In the genomic region with DNA sequence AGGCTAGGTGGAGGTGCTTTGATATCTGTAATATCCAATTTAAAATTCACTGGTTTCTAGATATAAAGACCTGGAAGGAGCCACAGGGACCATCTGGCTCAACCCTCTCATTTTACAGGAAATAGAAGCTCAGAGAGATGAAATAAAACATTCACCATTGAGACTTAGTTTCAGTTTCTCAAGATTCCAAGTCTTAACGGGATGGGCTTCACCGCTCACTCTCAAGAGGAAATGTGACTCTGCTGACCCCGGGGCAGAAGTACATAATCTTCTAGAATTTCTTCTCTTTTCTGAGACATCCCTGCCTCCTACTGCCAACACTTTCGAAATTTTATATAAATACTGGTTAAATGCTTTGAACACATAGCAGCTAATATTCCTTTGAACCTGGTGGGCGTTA, we compare ENCODE assay signal across 11 mouse cellular contexts. TPM values are rescaled to one million over a fixed set of nuclear protein-coding genes. Genes with fewer than 3 reads are reported as not detected.
DNase-seq lines count a peak whose midpoint lies in the region; ATAC-seq and TF ChIP-seq lines count a peak whose summit lies in the region.
"Had no signal": no experiment of that assay in that cellular context is flagged by ENCODE, and none has a peak within 500 bp of the region (broad histone marks: within the 10 kb centered on the region; RNA-seq: fewer than 3 reads in every experiment).

No protein-coding gene starts in this region.

- peaks cover 9% of the 10 kb centered on the region for H3K4me1 ChIP-seq in lung, embryonic 16.5 days (replicated peaks; ENCODE audit: control insufficient read depth, insufficient read depth, low read length)
- H3K4me1 ChIP-seq in lung, adult 2 months (ENCODE audit: control insufficient read depth, insufficient read depth, low read length): no peaks in the 10 kb centered on the region; the same call in 1 of the 2 replicates
- peaks cover 4% of the 10 kb centered on the region; the same call in 1 of the 2 replicates for H3K4me1 ChIP-seq in intestine, embryonic 16.5 days (ENCODE audit: control insufficient read depth, insufficient read depth, low read length)
- H3K4me1 ChIP-seq in neural tube, embryonic 15.5 days: no peaks in the 10 kb centered on the region
- H3K4me1 ChIP-seq in midbrain, embryonic 13.5 days (replicated peaks): peaks cover 5% of the 10 kb centered on the region

- WGBS in lung, embryonic 16.5 days: 11% methylated on average over 5 of the region's 5 CpGs
- 19% methylated on average over 5 of the region's 5 CpGs for WGBS in lung, adult 2 months
- 28% methylated on average over 5 of the region's 5 CpGs for WGBS in intestine, embryonic 16.5 days
- 70% methylated on average over 5 of the region's 5 CpGs for WGBS in neural tube, embryonic 15.5 days
- WGBS in midbrain, embryonic 13.5 days: 65% methylated on average over 5 of the region's 5 CpGs

- peak overlapping the region; percentile 54 for H3K27ac ChIP-seq in lung, embryonic 16.5 days (ENCODE audit: low read length)
- peak overlapping the region; percentile 45 for H3K27ac ChIP-seq in intestine, embryonic 16.5 days (ENCODE audit: low read length)
- H3K27ac ChIP-seq in neural tube, embryonic 15.5 days (replicated peaks): no peak overlapping the region
- no peak overlapping the region for H3K27ac ChIP-seq in midbrain, embryonic 13.5 days
- H3K27ac ChIP-seq: layer of hippocampus, adult 2 months had no signal

- H3K9me3 ChIP-seq in lung, embryonic 16.5 days (ENCODE audit: control insufficient read depth, low read length): no peaks in the 10 kb centered on the region
- H3K9me3 ChIP-seq in intestine, embryonic 16.5 days (ENCODE audit: control insufficient read depth, low read length): no peaks in the 10 kb centered on the region
- H3K9me3 ChIP-seq in neural tube, embryonic 15.5 days (replicated peaks): no peaks in the 10 kb centered on the region
- H3K9me3 ChIP-seq in midbrain, embryonic 13.5 days: no peaks in the 10 kb centered on the region

- peak; percentile 41; the same call in 1 of the 2 replicates for ATAC-seq in lung, embryonic 16.5 days (ENCODE audit: low read depth)
- ATAC-seq in intestine, embryonic 16.5 days: peak; percentile 48; the same call in 1 of the 2 replicates
- ATAC-seq in neural tube, embryonic 15.5 days (ENCODE audit: low FRiP score): no peak
- ATAC-seq in midbrain, embryonic 13.5 days: no peak

- no peak overlapping the region for H3K9ac ChIP-seq in lung, embryonic 16.5 days (ENCODE audit: low read length)
- H3K9ac ChIP-seq in intestine, embryonic 16.5 days (ENCODE audit: low read depth, low read length): no peak overlapping the region
- H3K9ac ChIP-seq in neural tube, embryonic 15.5 days (replicated peaks): no peak overlapping the region
- no peak overlapping the region for H3K9ac ChIP-seq in midbrain, embryonic 13.5 days (replicated peaks)

- no peaks in the 10 kb centered on the region for H3K27me3 ChIP-seq in lung, embryonic 16.5 days (ENCODE audit: control insufficient read depth, insufficient read depth, low read depth, low read length)
- H3K27me3 ChIP-seq in intestine, embryonic 16.5 days (replicated peaks; ENCODE audit: control insufficient read depth, insufficient read depth, low read length): no peaks in the 10 kb centered on the region
- H3K27me3 ChIP-seq in neural tube, embryonic 15.5 days (replicated peaks): no peaks in the 10 kb centered on the region
- H3K27me3 ChIP-seq in midbrain, embryonic 13.5 days: no peaks in the 10 kb centered on the region

- no peaks in the 10 kb centered on the region for H3K36me3 ChIP-seq in lung, embryonic 16.5 days (ENCODE audit: control insufficient read depth, insufficient read depth, low read length)
- no peaks in the 10 kb centered on the region for H3K36me3 ChIP-seq in intestine, embryonic 16.5 days (ENCODE audit: control insufficient read depth, insufficient read depth, low read length)
- H3K36me3 ChIP-seq in neural tube, embryonic 15.5 days: no peaks in the 10 kb centered on the region
- no peaks in the 10 kb centered on the region for H3K36me3 ChIP-seq in midbrain, embryonic 13.5 days

- peak overlapping the region; percentile 30 for H3K4me2 ChIP-seq in lung, embryonic 16.5 days (ENCODE audit: low read depth, low read length)
- no peak overlapping the region for H3K4me2 ChIP-seq in intestine, embryonic 16.5 days (ENCODE audit: low read depth, low read length)
- no peak overlapping the region for H3K4me2 ChIP-seq in neural tube, embryonic 15.5 days
- no peak overlapping the region for H3K4me2 ChIP-seq in midbrain, embryonic 13.5 days (replicated peaks)

- TF ChIP-seq CTCF in lung, adult 2 months (IDR thresholded peaks at IDR 0.05; ENCODE audit: insufficient read depth, low read length): no peak

- DNase-seq in lung, adult 2 months: no peak
- peak; percentile 27 to 61 for DNase-seq in kidney, postnatal 4 days
- no peak for DNase-seq in gastrocnemius, postnatal 10 days
- DNase-seq: cerebellum, adult 9-11 months; heart, postnatal 36 days; thymus, postnatal 4 days had no signal

- H3K4me3 ChIP-seq in lung, embryonic 16.5 days (ENCODE audit: low read length): no peak overlapping the region
- no peak overlapping the region for H3K4me3 ChIP-seq in lung, adult 2 months (replicated peaks; ENCODE audit: extremely low read depth, low read depth, low read length)
- H3K4me3 ChIP-seq in intestine, embryonic 16.5 days (ENCODE audit: low read length): no peak overlapping the region
- H3K4me3 ChIP-seq in neural tube, embryonic 15.5 days (replicated peaks): no peak overlapping the region
- H3K4me3 ChIP-seq in midbrain, embryonic 13.5 days (replicated peaks): no peak overlapping the region
- H3K4me3 ChIP-seq: layer of hippocampus, adult 2 months had no signal

- no peak for TF ChIP-seq POLR2A in lung, adult 2 months (IDR thresholded peaks at IDR 0.05; ENCODE audit: borderline replicate concordance, extremely low read depth, low read depth, low read length)

RNA-seq across cellular contexts. Expression of a gene that starts 36.4 kb away (rescaled TPM):
- polyA plus RNA-seq in lung, embryonic 16.5 days (2015; fragmentation: Nextera tagmentation; extraction: Ambion mirVana): 6.1 and 6.4 TPM in 2 replicates
- polyA plus RNA-seq in lung, adult 2 months (2012; rRNA removed): 7.5 and 8.7 TPM in 2 replicates
- 6.0 and 6.2 TPM in 2 replicates for polyA plus RNA-seq in intestine, embryonic 16.5 days (2015; fragmentation: Nextera tagmentation; extraction: Ambion mirVana)
- polyA plus RNA-seq in neural tube, embryonic 15.5 days (2015; fragmentation: Nextera tagmentation; extraction: Ambion mirVana): 22.2 and 25.0 TPM in 2 replicates
- total RNA-seq in gastrocnemius, postnatal 10 days (2021): 10 to 100 TPM; 13.1 to 20.5 TPM
- polyA plus RNA-seq in midbrain, embryonic 13.5 days (2015; fragmentation: Nextera tagmentation; extraction: Ambion mirVana): 24.2 and 30.5 TPM in 2 replicates

Comparison
In these comparisons a context has a peak if more than half of its experiments do, and no peak if none do; other contexts are left out.
1. ATAC-seq: peak in lung, embryonic 16.5 days (single experiment) and intestine, embryonic 16.5 days (single experiment); none in neural tube, embryonic 15.5 days (single experiment) and midbrain, embryonic 13.5 days (single experiment).
2. H3K27ac ChIP-seq: peak in lung, embryonic 16.5 days (single experiment) and intestine, embryonic 16.5 days (single experiment); none in neural tube, embryonic 15.5 days (single experiment) and midbrain, embryonic 13.5 days (single experiment).
3. DNase-seq: peak in kidney, postnatal 4 days (2 of 2); none in lung, adult 2 months (single experiment) and gastrocnemius, postnatal 10 days (single experiment).